Mouse (Mus musculus) hindbrain, embryonic 16.5 days (tissue): ENCODE results near the gene Fyttd1. TPM values are rescaled to one million over a fixed set of nuclear protein-coding genes. Genes with fewer than 3 reads are reported as not detected.

Experiments
- ATAC-seq: fragments of 200-750 bp; cut with Nextera tagmentation; 2 replicates; pipeline ENCODE4 v1.8.0; 2017; ENCODE audit warnings: moderate TSS enrichment, moderate library complexity
- H3K27ac ChIP-seq: fragments of 300-500 bp; sonication (generic); 2 replicates; pipeline ENCODE4 v1.5.1; 2014; ENCODE audit warnings: low read depth, mild to moderate bottlenecking, control low read depth, low read length, moderate library complexity
- H3K27me3 ChIP-seq: fragments of 300-500 bp; sonication (generic); replicated peaks from 2 replicates; pipeline ENCODE4 v1.6.1; 2014; ENCODE audit warnings: low read length; ENCODE audit not compliant: control insufficient read depth, insufficient read depth
- H3K36me3 ChIP-seq: fragments of 300-500 bp; sonication (generic); 2 replicates; pipeline ENCODE4 v1.6.1; 2014; ENCODE audit warnings: mild to moderate bottlenecking, low read length, moderate library complexity, mixed read lengths; ENCODE audit not compliant: control insufficient read depth, insufficient read depth
- H3K4me1 ChIP-seq: fragments of 300-500 bp; sonication (generic); 2 replicates; pipeline ENCODE4 v1.6.1; 2014; ENCODE audit warnings: low read depth, low read length; ENCODE audit not compliant: control insufficient read depth, insufficient read depth
- H3K4me2 ChIP-seq: fragments of 300-500 bp; sonication (generic); 2 replicates; pipeline ENCODE4 v1.6.1; 2014; ENCODE audit warnings: mild to moderate bottlenecking, low read length, control low read depth, moderate library complexity
- H3K4me3 ChIP-seq: fragments of 300-500 bp; sonication (generic); 2 replicates; pipeline ENCODE4 v1.5.1; 2014; ENCODE audit warnings: mild to moderate bottlenecking, low read length, control low read depth, moderate library complexity
- H3K9ac ChIP-seq: fragments of 300-500 bp; sonication (generic); 2 replicates; pipeline ENCODE4 v1.6.1; 2014; ENCODE audit warnings: low read depth, mild to moderate bottlenecking, control low read depth, low read length, moderate library complexity
- H3K9me3 ChIP-seq: fragments of 300-500 bp; sonication (generic); 2 replicates; pipeline ENCODE4 v1.6.1; 2014; ENCODE audit warnings: mild to moderate bottlenecking, low read length, moderate library complexity; ENCODE audit not compliant: control insufficient read depth
- WGBS: fragments of 180-500 bp; shearing (Covaris S2); extraction: QIAGEN DNeasy Blood & Tissue Kit; methylation state at CpG from one replicate; pipeline ENCODE4 v1.1.7; 2014; 5-methylcytosine and 5-hydroxymethylcytosine counted together
- polyA plus RNA-seq: library from polyadenylated mRNA; unstranded; fragments of >200 nt; fragmentation: Nextera tagmentation; extraction: Ambion mirVana; gene quantifications from 2 replicates; pipeline ENCODE4 v1.2.1, GENCODE M21; 2015

Gene Fyttd1
- polyA plus RNA-seq, 1 experiment from 2014 or later: 103 TPM

DNA sequence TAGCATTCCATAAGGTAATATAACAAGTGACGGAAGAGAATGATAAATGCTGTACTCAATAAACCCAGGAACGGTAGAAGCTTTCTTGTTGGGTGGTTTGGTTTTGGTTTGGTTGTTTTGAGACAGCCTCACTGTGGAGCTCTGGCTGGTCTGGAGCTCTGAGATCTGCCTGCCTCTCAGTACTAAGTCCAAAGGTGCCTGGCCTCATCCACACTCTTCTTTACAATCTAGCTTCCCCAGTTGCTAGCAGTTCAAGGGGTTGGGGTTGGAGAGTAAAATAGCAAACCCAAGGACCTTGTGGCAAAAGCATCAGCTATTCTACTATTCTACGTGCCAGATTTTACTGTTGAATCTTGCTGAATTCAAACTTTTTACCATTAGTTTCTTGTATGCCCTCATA is 1.5 kb upstream of the Fyttd1 start:
- Histone ChIP-seq H3K4me2 (no peak overlapping the region), H3K27ac (no peak overlapping the region), H3K9ac (no peak overlapping the region), H3K9me3 (no peaks in the 10 kb centered on the region), H3K4me3 (no peak overlapping the region), H3K27me3 (no peaks in the 10 kb centered on the region), H3K4me1 (peaks cover 11% of the 10 kb centered on the region), H3K36me3 (no peaks in the 10 kb centered on the region)
- 93% methylated on average over 3 of the region's 3 CpGs for WGBS
- ATAC-seq: no peak

DNA sequence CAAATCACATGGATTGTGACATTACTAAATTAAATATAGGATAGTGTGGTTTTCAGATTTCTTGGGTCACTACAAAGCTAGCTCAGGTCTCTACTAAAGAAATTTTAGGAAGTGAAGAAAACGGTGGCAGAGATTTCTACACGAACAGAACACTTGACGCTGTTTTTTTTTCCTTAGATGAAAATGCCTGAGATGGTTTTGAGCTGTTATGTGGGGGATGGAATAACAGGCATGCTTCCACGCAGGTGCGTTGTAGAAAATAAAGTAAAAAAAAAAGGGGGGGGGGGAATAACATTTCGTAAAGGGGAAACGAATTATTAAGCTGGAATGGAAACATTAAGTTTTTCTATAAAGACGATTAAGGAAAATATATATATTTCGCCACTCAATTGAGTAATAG is 469 bp upstream of the Fyttd1 start:
- 28% methylated on average over 9 of the region's 9 CpGs for WGBS
- Histone ChIP-seq H3K4me2 (peak overlapping the region; percentile 59), H3K27ac (peak overlapping the region; percentile 89), H3K4me1 (peaks cover 11% of the 10 kb centered on the region), H3K27me3 (no peaks in the 10 kb centered on the region), H3K9me3 (no peaks in the 10 kb centered on the region), H3K4me3 (peak overlapping the region; percentile 60), H3K36me3 (no peaks in the 10 kb centered on the region), H3K9ac (peak overlapping the region; percentile 83; the same call in 1 of the 2 replicates)
- ATAC-seq: no peak

DNA sequence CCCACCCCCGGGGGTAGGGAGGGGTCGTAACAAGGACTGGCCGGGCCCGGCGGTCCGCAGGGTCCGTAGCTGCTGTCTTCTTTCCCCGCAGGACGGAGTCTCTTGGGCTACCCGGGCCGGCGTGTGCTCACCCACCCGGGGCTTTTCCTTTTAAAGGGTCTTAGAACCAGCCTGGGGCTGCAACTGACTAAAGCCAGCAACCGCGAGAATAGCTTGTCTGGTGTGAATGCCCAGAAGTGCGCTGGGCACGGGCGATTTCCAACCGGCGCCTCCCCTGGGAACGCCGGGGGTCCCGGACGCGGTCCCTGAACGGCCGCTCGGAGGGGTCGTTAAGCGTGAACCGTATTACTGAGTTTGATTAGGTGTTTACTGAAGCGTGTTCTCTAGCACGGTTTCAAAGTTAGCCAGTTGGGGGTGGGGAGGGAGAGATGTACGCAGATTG is 878 bp downstream of the Fyttd1 start:
- Histone ChIP-seq H3K4me3 (peak overlapping the region; percentile 60), H3K4me1 (peaks cover 11% of the 10 kb centered on the region)
- WGBS: under 1% methylated on average over 31 of the region's 34 CpGs

GRCm38 (mm10) chr16:32878972-32879926 is 1.9 kb downstream of the Fyttd1 start:
- Histone ChIP-seq H3K9me3 (no peaks in the 10 kb centered on the region), H3K4me2 (peak overlapping the region; percentile 79), H3K27ac (no peak overlapping the region; the same call in 1 of the 2 replicates), H3K9ac (peak overlapping the region; percentile 36; the same call in 1 of the 2 replicates), H3K4me1 (peaks cover 11% of the 10 kb centered on the region), H3K27me3 (no peaks in the 10 kb centered on the region), H3K36me3 (no peaks in the 10 kb centered on the region), H3K4me3 (peak overlapping the region; percentile 60)
- WGBS: 84% methylated on average over 14 of the region's 14 CpGs
- ATAC-seq: no peak

More for the DNA sequence above, 878 bp downstream of the Fyttd1 start:
- Histone ChIP-seq H3K9me3 (no peaks in the 10 kb centered on the region), H3K4me2 (peak overlapping the region; percentile 79), H3K9ac (peak overlapping the region; percentile 84), H3K36me3 (no peaks in the 10 kb centered on the region), H3K27me3 (no peaks in the 10 kb centered on the region), H3K27ac (peak overlapping the region; percentile 83)
- ATAC-seq: peak; percentile 48

DNA sequence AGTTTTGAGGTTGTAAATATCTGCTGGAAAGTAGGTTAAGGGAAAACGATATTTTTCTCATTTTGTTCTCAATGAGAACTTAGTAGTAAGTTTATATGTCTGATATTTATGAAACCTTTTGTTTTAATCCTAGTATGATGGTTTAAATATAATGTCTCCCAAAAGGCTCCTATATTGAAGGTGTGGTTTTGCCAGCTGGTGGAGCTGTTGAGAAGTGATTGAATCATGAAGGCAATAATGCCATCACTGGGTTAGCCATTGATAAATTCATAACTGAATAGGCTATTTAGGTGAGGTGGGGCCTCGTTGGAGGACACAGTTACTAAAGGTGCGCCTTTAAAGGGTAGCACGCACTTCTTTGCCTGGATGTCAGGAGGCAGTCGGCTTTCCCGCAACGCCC is 4.2 kb downstream of the Fyttd1 start:
- 88% methylated on average over 7 of the region's 7 CpGs for WGBS
- no peak for ATAC-seq
- no peaks in the 10 kb centered on the region for H3K9me3 ChIP-seq

GRCm38 (mm10) chr16:32887996-32888395 is 10.7 kb downstream of the Fyttd1 start:
- Histone ChIP-seq H3K4me1 (no peaks in the 10 kb centered on the region), H3K4me3 (no peak overlapping the region), H3K4me2 (no peak overlapping the region), H3K27me3 (no peaks in the 10 kb centered on the region), H3K9me3 (no peaks in the 10 kb centered on the region), H3K9ac (no peak overlapping the region), H3K27ac (no peak overlapping the region), H3K36me3 (peaks cover 10% of the 10 kb centered on the region)
- WGBS: 91% methylated on average over 7 of the region's 7 CpGs
- no peak for ATAC-seq

More for the DNA sequence above, 4.2 kb downstream of the Fyttd1 start:
- H3K4me3 ChIP-seq: no peak overlapping the region
- peaks cover 11% of the 10 kb centered on the region for H3K4me1 ChIP-seq
- H3K27me3 ChIP-seq: no peaks in the 10 kb centered on the region
- H3K36me3 ChIP-seq: 0 out of 2 replicates have a peak, but pooled peaks cover 2% of the 10 kb centered on the region
- no peak overlapping the region for H3K9ac ChIP-seq
- H3K27ac ChIP-seq: no peak overlapping the region
- H3K4me2 ChIP-seq: no peak overlapping the region

DNA sequence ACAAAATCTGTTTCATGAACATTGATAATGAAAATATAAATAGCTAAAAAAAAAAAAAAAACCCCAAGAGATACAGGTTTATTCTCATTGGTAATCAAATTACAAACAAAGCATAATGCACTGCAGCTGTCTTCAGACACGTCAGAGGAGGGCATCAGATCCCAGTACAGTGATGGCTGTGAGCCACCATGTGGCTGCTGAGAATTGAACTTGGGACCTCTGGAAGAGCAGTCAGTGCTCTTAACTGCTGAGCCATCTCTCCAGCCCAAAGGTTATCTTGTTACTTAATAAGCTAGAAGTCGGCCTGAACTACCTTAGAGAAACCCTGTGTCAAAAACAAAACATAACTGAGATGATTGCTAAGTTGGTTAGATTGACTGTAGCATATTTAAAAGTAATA is 12.6 kb downstream of the Fyttd1 start:
- Histone ChIP-seq H3K27ac (no peak overlapping the region), H3K9me3 (no peaks in the 10 kb centered on the region), H3K4me3 (no peak overlapping the region), H3K9ac (no peak overlapping the region), H3K27me3 (no peaks in the 10 kb centered on the region), H3K36me3 (peaks cover 18% of the 10 kb centered on the region), H3K4me1 (no peaks in the 10 kb centered on the region), H3K4me2 (no peak overlapping the region)
- ATAC-seq: no peak
- 49% methylated on average over 2 of the region's 2 CpGs for WGBS

GRCm38 (mm10) chr16:32896126-32896525 is 18.8 kb downstream of the Fyttd1 start:
- ATAC-seq: no peak
- no peak overlapping the region for H3K4me3 ChIP-seq
- no peak overlapping the region for H3K9ac ChIP-seq

DNA sequence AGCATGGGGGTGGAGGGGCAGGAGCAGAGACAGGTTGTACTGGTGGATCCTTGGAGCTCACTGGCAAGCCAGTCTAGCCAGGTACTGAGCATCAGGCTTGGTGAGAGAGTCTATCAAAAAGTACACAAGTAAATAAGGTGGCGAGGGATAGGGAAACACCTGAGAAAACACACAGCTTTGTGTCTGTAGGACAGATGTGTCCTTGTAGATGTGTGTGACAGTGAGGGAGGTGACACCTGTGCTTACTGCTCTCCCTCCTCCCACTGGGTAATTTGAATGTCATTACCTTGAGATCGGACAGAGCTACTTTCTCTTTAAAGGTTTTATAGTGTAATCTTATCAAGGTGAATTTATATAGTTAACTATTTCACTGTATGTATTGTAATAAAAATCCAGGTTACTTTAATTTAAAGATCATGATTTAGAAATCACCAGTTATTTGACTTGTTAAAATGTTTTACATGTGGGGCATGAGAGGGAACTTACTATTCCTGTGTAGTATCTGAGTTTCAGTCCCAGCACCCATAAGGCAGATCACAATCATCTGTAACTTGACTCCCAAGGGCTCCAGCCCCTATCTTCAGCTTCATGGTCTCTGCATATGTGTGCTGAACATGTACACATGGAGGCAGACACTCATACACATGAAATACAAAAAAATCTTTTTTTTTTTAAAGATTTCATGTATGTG is 24.2 kb downstream of the Fyttd1 start:
- H3K36me3 ChIP-seq: peaks cover 13% of the 10 kb centered on the region
- WGBS: 93% methylated on average over 2 of the region's 2 CpGs
- ATAC-seq: no peak

More at GRCm38 (mm10) chr16:32896126-32896525, 18.8 kb downstream of the Fyttd1 start:
- Histone ChIP-seq H3K9me3 (no peaks in the 10 kb centered on the region), H3K4me1 (no peaks in the 10 kb centered on the region), H3K4me2 (no peak overlapping the region), H3K36me3 (peaks cover 28% of the 10 kb centered on the region), H3K27ac (no peak overlapping the region), H3K27me3 (no peaks in the 10 kb centered on the region)

More for the DNA sequence above, 24.2 kb downstream of the Fyttd1 start:
- Histone ChIP-seq H3K4me3 (no peak overlapping the region), H3K27ac (no peak overlapping the region), H3K4me1 (no peaks in the 10 kb centered on the region), H3K4me2 (no peak overlapping the region), H3K9me3 (no peaks in the 10 kb centered on the region), H3K9ac (no peak overlapping the region), H3K27me3 (no peaks in the 10 kb centered on the region)
